Comparison of ENCODE assay signal across 8 mouse cellular contexts in genomic region chr10:32889652-32890506, GRCm38 (mm10). TPM values are rescaled to one million over a fixed set of nuclear protein-coding genes. Genes with fewer than 3 reads are reported as not detected.
A peak's percentile ranks its signal among the peaks of the same experiment; 100 is the strongest.
DNase-seq lines count a peak whose midpoint lies in the region; ATAC-seq and TF ChIP-seq lines count a peak whose summit lies in the region.

Gene Nkain2, minus strand, starts transcription at chr10:32890462.

- H3K36me3 ChIP-seq in intestine, postnatal 0 days (ENCODE audit: control insufficient read depth, insufficient read depth) = no peaks in the 10 kb centered on the region
- no peaks in the 10 kb centered on the region for H3K36me3 ChIP-seq in thymus, adult 2 months (ENCODE audit: control insufficient read depth, insufficient read depth, low read length)

- H3K4me2 ChIP-seq in intestine, postnatal 0 days (replicated peaks; ENCODE audit: low read depth) = peak within 1 kb of the TSS; percentile 95

- no peak for TF ChIP-seq POLR2A in thymus, adult 2 months (IDR thresholded peaks at IDR 0.05; ENCODE audit: control insufficient read depth, extremely low read depth, insufficient read depth, low read length, poor library complexity)

- no peaks in the 10 kb centered on the region for H3K4me1 ChIP-seq in intestine, postnatal 0 days (replicated peaks; ENCODE audit: control insufficient read depth, insufficient read depth, low read length)
- no peaks in the 10 kb centered on the region for H3K4me1 ChIP-seq in thymus, adult 2 months (replicated peaks; ENCODE audit: control insufficient read depth, insufficient read depth, low read length)

- no peak within 1 kb of the TSS for H3K27ac ChIP-seq in intestine, postnatal 0 days (ENCODE audit: low read depth, low read length)
- no peak within 1 kb of the TSS for H3K27ac ChIP-seq in thymus, adult 2 months (ENCODE audit: control insufficient read depth, insufficient read depth, low read length)

- H3K4me3 ChIP-seq in intestine, postnatal 0 days (ENCODE audit: low read depth, low read length) = peak within 1 kb of the TSS; percentile 56
- H3K4me3 ChIP-seq in thymus, adult 2 months (ENCODE audit: control insufficient read depth, insufficient read depth, low read length) = no peak within 1 kb of the TSS

- WGBS in intestine, postnatal 0 days = under 1% methylated on average over 62 of the region's 81 CpGs
- WGBS in thymus, adult 2 months = 3% methylated on average over 79 of the region's 81 CpGs

- H3K9ac ChIP-seq in intestine, postnatal 0 days (ENCODE audit: low read depth, low read length) = peak within 1 kb of the TSS; percentile 37

- ATAC-seq in intestine, postnatal 0 days = peak; percentile 60

- no peaks in the 10 kb centered on the region for H3K9me3 ChIP-seq in intestine, postnatal 0 days (ENCODE audit: control insufficient read depth)

- H3K27me3 ChIP-seq in intestine, postnatal 0 days (replicated peaks; ENCODE audit: control insufficient read depth, insufficient read depth, low read length) = peaks cover 7% of the 10 kb centered on the region; the same call in 1 of the 2 replicates
- H3K27me3 ChIP-seq in thymus, adult 2 months (ENCODE audit: control insufficient read depth, insufficient read depth, low read length) = no peaks in the 10 kb centered on the region

- DNase-seq in adrenal gland, postnatal 4 days (ENCODE audit: low spot score in 2 of 2) = peak; percentile 3 to 5
- DNase-seq in embryo, embryonic 11 days = peak; percentile 75
- DNase-seq in gastrocnemius, postnatal 25 days = peak; percentile 13
- DNase-seq in left cerebral cortex, postnatal 36 days (ENCODE audit: low spot score in 2 of 2) = peak; percentile 79 to 84
- DNase-seq in neural tube, embryonic 10.5 days (ENCODE audit: extremely low spot score, low spot score) = peak; percentile 83
- DNase-seq in urinary bladder, adult 2 months (ENCODE audit: low spot score) = peak; percentile 26
- no peak for DNase-seq in thymus, adult 2 months

- intact Hi-C loops in left cerebral cortex, postnatal 36 days (cut with DNase I) = loop anchor here (5.0 to 10.0 kb wide), 2 partner anchors 175 to 1148 kb away; no protein-coding TSS in a partner anchor

- no peak for TF ChIP-seq CTCF in intestine, postnatal 0 days (IDR thresholded peaks at IDR 0.05; ENCODE audit: low read depth)
- TF ChIP-seq CTCF in thymus, adult 2 months (IDR thresholded peaks at IDR 0.05; ENCODE audit: borderline replicate concordance, control insufficient read depth, extremely low read depth, insufficient read depth, low read length, poor library complexity) = no peak

RNA-seq across cellular contexts. Expression of gene Nkain2, which starts in this region (rescaled TPM):
- total RNA-seq in adrenal gland, postnatal 4 days (2021) = 1 to 10 TPM in 1 of 2 experiments, under 1 TPM in 1; 0.39 to 1.5 TPM
- total RNA-seq in gastrocnemius, postnatal 25 days (2021) = under 1 TPM; 0.20 to 0.21 TPM
- 0.50 and 1.0 TPM in 2 replicates for polyA plus RNA-seq in intestine, postnatal 0 days (2015; fragmentation: Nextera tagmentation; extraction: Ambion mirVana)
- 10 to 100 TPM; 29.2 to 30.4 TPM for total RNA-seq in left cerebral cortex, postnatal 36 days (2021)
- 0.43 and 0.47 TPM in 2 replicates for polyA plus RNA-seq in urinary bladder, adult 2 months (2012; rRNA removed)
- polyA plus RNA-seq in thymus, adult 2 months (2012; rRNA removed) = not detected in 2 replicates

Comparison
In these comparisons a context has a peak if more than half of its experiments do, and no peak if none do; other contexts are left out.
1. RNA of gene Nkain2 (total RNA-seq): 29.2 to 30.4 TPM in left cerebral cortex, postnatal 36 days; 0.39 to 1.5 TPM in adrenal gland, postnatal 4 days and 0.20 to 0.21 TPM in gastrocnemius, postnatal 25 days; every median in the first group is over 10 times any median in the second.
2. Peak in DNase-seq in gastrocnemius, postnatal 25 days; RNA of the gene not detected or under 1 TPM.
3. Peak in DNase-seq in urinary bladder, adult 2 months; RNA of the gene not detected or under 1 TPM.